Mouse (Mus musculus) cerebral cortex, adult 2 months (tissue): ENCODE data around the gene Hoxc9.

Experiments used
- WGBS: fragments of 180-500 bp; shearing (Covaris S2); methylation state at CpG from one replicate; pipeline ENCODE4 v1.1.7; 2018; 5-methylcytosine and 5-hydroxymethylcytosine counted together

Hoxc9 gene

GRCm38 (mm10) chr15:103018636-103019035 lies 42.4 kb downstream of the Hoxc9 start, which contains the start of gene Hoxc4:
Gene Hoxc4 (plus strand): TSS chr15:103018934.
- 49% methylated on average over 9 of the region's 9 CpGs for WGBS

GRCm38 (mm10) chr15:103020899-103021418 lies 44.7 kb downstream of the Hoxc9 start:
- WGBS: 3% methylated on average over 8 of the region's 8 CpGs

GRCm38 (mm10) chr15:103021544-103021943 lies 45.3 kb downstream of the Hoxc9 start:
- WGBS: 9% methylated on average over 8 of the region's 8 CpGs

- 10% methylated on average over 2 of the region's 2 CpGs for WGBS
Observed at GRCm38 (mm10) chr15:103024131-103024530, 47.9 kb downstream of the Hoxc9 start.

GRCm38 (mm10) chr15:103027266-103028235 lies 51.3 kb downstream of the Hoxc9 start:
- 3% methylated on average over 43 of the region's 43 CpGs for WGBS

- WGBS: 13% methylated on average over 9 of the region's 9 CpGs
Observed at GRCm38 (mm10) chr15:103028916-103029512, 52.8 kb downstream of the Hoxc9 start.

- WGBS: 5% methylated on average over 8 of the region's 8 CpGs
Observed at GRCm38 (mm10) chr15:103030142-103030541, 53.9 kb downstream of the Hoxc9 start.

GRCm38 (mm10) chr15:103032167-103032566 lies 55.9 kb downstream of the Hoxc9 start:
- 0% methylated on average over 3 of the region's 3 CpGs for WGBS

GRCm38 (mm10) chr15:103032646-103033575 lies 56.7 kb downstream of the Hoxc9 start:
- WGBS: 4% methylated on average over 26 of the region's 26 CpGs

- WGBS: 2% methylated on average over 24 of the region's 24 CpGs
Observed at GRCm38 (mm10) chr15:103034043-103034806, 58.0 kb downstream of the Hoxc9 start.
